Mouse (Mus musculus) lung, adult 2 months (tissue): ENCODE data around the gene Ebf1.
A peak's percentile ranks its signal among the peaks of the same experiment; 100 is the strongest.

Experiments
- CTCF ChIP-seq: fragments of 200-500 bp; IDR thresholded peaks from 2 replicates; pipeline ENCODE4 v1.5.1; 2011; ENCODE audit warnings: mild to moderate bottlenecking, low read length, control low read depth; ENCODE audit not compliant: insufficient read depth
- POLR2A ChIP-seq: fragments of 200-500 bp; IDR thresholded peaks from 2 replicates; pipeline ENCODE4 v1.6.1; 2011; ENCODE audit warnings: low read depth, mild to moderate bottlenecking, control low read depth, low read length, borderline replicate concordance; ENCODE audit errors: extremely low read depth

DNA sequence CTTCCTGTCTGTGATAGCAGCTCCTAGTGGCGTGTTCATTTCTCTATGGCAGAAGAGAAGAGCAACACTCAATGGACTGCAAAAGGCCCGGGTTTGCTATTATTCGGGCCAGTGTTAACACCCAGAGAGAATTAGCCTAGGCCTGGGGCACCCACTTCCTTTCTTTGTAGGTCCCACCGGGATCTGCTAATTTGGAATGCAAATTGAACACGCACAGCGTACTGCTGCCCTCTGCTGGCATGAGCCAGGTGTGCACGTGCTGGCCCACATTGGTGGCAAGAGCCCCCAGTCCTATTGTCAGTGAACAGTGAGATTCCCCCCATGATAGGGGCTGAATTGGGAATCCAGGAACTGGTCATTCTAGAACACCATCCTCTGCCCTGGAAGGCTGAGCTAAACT, 391.0 kb downstream of the Ebf1 start:
- TF ChIP-seq POLR2A = no peak
- TF ChIP-seq CTCF = peak; percentile 98
